Mouse (Mus musculus): ENCODE data around the gene Trim33.

DNA sequence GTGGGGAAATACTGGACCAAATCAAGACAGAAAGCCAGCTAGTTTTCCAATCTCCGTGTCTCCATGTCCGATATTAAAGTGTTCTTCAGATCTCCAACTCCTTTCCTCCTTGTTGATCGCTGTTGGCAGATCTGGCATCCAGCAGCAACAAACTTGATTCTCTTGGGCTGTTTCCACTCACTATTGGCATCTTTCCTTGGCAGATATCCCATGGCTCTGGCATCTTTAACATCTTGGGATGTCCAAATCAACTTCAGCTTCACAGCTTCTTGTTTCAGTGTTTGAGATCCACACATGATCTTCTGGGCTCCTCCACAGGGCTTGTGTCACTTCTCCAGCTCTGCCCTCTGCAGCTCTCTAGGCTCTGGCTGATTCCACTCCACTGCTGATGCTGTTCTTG is 89.6 kb downstream of the Trim33 start:
- TF ChIP-seq CTCF (IDR thresholded peaks at IDR 0.05; ENCODE audit: low read depth, low read length) (no peak), POLR2A (IDR thresholded peaks at IDR 0.05; ENCODE audit: insufficient read depth, low read length) (no peak), EP300 (IDR thresholded peaks at IDR 0.05; ENCODE audit: insufficient read depth, low read depth, low read length) (no peak)
